Mouse (Mus musculus) gastrocnemius, adult 2 months (tissue): ENCODE data around the gene Ovol2. TPM values are rescaled to one million over a fixed set of nuclear protein-coding genes. Genes with fewer than 3 reads are reported as not detected.
"Not testable (repeated sequence)": the region's sequence is repeated elsewhere in the genome, so short reads cannot be mapped to it uniquely, and the experiment has no call there.

ENCODE experiments used
- DNase-seq: peaks from one replicate; pipeline ENCODE4 v3.0.0; 2022
- H3K27ac ChIP-seq: fragments of 200-600 bp; 2 replicates; pipeline ENCODE4 v1.8.1; 2022; ENCODE audit warnings: mild to moderate bottlenecking
- H3K4me3 ChIP-seq: fragments of 200-600 bp; 2 replicates; pipeline ENCODE4 v1.8.1; 2022; ENCODE audit warnings: mild to moderate bottlenecking, moderate library complexity
- CTCF ChIP-seq: fragments of 200-600 bp; IDR thresholded peaks from 2 replicates; pipeline ENCODE4 v1.8.1; 2022; ENCODE audit warnings: antibody characterized with exemption, mild to moderate bottlenecking, moderate library complexity
- intact Hi-C: fragments of 180-260 bp; cut with DNase I; formaldehyde crosslinking; loops from one replicate; pipeline ENCODE4 v1.15.1; 2025
- long read RNA-seq, 2 experiments: library from polyadenylated mRNA; stranded (forward); transcript quantifications; one replicate each; pipeline ENCODE4 v2.0.0; 2021
- total RNA-seq, 2 experiments: library from RNA; stranded (reverse); gene quantifications; 2 replicates each; pipeline ENCODE4 v1.2.3; 2021

Ovol2 gene
- not detected for total RNA-seq
- long read RNA-seq, experiment 1, result 0 reads
- long read RNA-seq, experiment 2, result 0 reads

DNA sequence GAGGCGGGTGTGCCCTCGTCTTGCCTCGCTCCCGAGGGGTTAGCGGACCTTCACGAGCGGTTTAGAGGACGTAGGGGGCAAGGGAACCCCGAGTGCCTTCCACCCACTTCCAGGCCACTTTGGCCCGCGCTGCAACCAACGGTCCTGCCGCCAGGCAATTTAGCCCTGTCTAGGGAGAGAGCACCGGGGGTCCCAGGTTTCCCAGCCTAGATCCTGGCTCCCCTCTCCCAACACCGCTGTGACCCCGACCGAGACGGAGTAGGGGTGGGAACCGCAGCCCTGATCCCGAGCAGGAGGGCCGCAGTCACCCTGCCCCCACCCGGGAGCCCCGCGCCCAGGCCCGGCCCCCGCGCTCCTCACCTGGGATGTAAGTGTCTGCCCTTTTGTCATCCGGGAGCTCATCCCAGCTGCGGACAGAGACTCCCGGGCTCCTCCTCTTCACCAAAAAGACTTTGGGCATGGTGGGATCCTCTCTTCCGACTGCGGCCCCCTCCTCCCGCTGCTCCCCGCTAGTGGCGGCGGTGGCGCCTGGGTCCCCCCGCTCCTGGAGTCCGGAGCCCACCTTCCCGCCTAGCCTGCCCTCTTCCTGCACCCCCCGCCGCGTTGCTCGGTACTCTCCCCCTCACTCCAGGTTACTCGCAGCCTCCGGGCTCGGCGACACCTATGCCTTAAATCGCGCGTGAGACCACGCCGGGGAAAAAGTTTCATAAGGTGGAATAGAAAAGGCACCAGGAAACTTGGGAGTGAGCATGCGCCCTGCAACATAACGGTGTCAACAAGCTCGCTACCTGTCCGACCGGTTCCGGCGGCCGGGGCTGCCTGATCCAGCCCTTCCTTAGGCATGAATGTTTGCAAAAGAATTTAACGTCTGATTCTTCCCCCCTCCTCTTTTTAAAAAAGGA is at the start of gene Ovol2:
Gene Ovol2 (minus strand): TSS at position 746 of the 902 bp plus-strand sequence.
- Histone ChIP-seq H3K4me3 (peak within 1 kb of the TSS; percentile 78), H3K27ac (no peak within 1 kb of the TSS)
- DNase-seq, result peak; percentile 21
- TF ChIP-seq CTCF, result no peak
- intact Hi-C loops, result no loop called here

DNA sequence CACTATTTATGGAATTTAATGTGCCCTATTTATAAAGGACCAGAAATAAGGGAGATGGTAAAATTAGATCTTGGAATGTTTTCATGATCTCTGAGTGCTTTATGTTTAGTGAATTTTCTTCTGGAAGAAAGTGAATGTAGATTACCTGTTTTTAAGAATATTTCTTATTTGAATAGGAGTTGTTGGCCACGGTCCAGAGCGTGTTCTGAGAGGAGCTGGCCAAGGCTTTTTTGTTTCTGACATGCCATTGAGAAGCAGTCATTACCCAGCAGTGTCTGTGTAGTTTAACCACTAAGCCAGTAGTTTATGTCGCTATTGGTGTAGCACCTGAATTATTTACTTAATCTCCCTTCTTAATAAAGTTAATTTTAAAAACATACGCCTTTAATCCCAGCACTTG is 49.8 kb upstream of the Ovol2 start:
- DNase-seq, result no peak
- intact Hi-C loops, result loop anchor here (10.0 kb wide), 1 partner anchor 213 kb away; the partner anchor contains the start of genes Dtd1 and Smim26
- Histone ChIP-seq H3K27ac (peak overlapping the region; percentile 50), H3K4me3 (no peak overlapping the region)
- no peak for TF ChIP-seq CTCF

DNA sequence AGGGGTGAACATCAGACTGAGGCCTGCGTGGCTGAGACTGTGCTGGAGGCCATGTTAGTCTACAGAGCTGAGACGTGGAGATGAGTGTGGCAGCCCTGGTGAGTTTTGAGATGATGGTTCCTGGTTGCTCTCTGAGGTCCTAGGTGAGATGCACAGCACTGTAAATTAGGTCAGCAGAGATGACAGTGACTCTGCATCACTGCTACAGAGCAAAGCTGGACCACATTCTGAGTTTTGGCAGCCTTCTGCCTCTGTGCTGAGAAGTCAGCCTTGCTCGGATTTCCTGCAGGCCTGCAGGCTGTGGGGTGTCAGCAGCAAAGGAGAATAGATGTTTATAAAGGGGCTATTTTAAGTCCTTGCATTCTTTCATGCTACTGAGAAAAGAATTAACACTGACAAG is 49.3 kb upstream of the Ovol2 start:
- Histone ChIP-seq H3K4me3 (no peak overlapping the region), H3K27ac (peak overlapping the region; percentile 50)
- intact Hi-C loops, result loop anchor here (10.0 kb wide), 1 partner anchor 214 kb away; the partner anchor contains the start of genes Dtd1 and Smim26
- DNase-seq, result no peak
- no peak for TF ChIP-seq CTCF

DNA sequence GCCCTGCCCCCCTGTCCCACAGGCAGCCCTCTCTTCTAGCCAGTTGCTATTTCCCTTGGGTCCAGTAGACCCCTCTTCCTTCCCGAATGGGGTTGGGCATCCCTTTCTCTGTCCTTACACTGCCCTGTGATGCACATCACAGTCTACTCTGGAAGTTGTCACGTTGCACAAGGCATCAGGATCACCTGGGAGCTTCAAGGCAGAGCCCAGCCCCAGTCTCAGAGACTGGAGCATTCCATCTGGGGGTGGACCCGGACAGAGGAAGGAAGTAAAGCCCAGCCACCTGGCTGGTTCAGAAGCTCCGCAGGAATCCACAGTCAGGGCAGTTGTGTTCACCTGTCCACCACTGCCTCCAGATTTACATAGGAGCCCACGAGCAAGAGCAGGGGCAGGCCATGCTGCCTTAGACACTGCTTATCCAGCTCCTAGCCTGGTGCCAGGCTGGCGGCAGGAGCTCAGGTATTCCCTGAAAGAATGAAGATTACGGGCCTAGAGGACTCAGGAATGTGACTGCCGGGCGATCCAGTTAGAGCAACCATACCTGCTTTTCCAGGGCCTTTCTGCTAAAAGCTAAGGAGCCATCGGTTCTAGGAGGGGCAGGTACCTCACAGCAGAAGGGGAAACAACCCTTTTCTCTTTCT is 43.2 kb upstream of the Ovol2 start:
- intact Hi-C loops, result loop anchor here (10.0 kb wide), 1 partner anchor 150 kb away; the partner anchor contains the start of genes Dzank1 and Polr3f
- H3K4me3 ChIP-seq, result no peak overlapping the region
- H3K27ac ChIP-seq, result no peak overlapping the region
- TF ChIP-seq CTCF, result no peak
- DNase-seq, result no peak

DNA sequence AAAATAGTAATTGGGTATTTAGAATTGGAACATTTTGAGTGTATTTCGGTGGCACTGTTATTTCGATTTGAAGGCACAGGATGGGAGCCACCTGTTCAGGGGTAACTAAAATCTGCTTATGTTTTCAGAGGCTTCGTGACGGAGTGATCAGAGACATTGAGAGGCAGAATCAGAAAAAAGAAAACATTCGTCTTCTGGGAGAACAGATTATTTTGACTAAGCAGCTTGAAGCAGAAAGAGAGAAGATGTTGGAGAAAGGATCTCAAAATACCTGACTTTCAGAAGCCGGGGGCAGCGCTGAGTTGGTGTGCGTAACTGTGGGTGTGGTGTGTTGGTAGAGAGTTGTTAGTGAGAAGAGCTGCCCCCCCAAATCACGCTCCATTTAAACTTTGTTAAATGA is 41.1 kb upstream of the Ovol2 start:
- intact Hi-C loops, result loop anchor here (5.0 to 10.0 kb wide), 2 partner anchors 39 to 152 kb away; partner anchors contain the start of genes Dzank1 and Polr3f
- Histone ChIP-seq H3K4me3 (no peak overlapping the region), H3K27ac (no peak overlapping the region)
- TF ChIP-seq CTCF, result no peak
- no peak for DNase-seq

DNA sequence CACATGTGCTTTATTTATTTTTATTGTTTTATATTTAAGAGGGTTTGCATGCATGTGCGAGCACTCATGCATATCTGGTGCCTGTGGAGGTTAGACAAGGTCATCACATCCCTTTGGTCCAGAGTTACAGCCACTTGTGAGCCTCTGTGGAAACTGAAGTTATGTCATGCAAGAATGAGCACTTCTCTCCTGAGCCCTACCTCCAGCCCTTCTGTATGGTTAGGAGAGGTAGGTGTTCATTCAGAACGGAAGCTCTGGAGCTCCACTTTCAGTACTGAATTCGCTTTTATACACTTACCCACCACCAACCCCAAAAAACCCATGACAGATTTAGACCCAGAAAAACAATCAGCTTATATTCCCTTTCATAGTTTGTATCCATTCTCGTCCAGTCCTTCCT is 39.6 kb upstream of the Ovol2 start:
- intact Hi-C loops, result loop anchor here (5.0 to 10.0 kb wide), 2 partner anchors 41 to 153 kb away; partner anchors contain the start of genes Dzank1 and Polr3f
- no peak overlapping the region for H3K4me3 ChIP-seq
- TF ChIP-seq CTCF, result no peak
- no peak overlapping the region for H3K27ac ChIP-seq
- DNase-seq, result no peak

DNA sequence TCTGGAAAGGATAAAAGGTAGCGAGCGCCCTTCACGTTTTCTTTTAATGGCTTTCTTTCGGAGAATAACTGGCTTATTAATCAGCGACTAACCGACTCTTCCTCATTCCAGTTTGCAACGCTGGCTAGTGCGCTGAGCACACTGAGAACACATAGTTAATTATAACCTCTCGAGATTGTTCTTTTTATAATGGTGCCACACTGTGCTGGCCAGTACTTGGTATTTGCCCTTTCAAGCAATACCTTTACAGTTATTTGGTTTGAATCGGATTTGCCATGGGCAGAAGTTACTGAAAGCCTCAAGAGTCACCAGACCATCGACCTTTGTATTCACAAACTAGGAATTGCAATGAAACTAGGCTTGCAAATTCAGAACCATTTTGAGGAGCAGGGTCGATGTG is 37.6 kb upstream of the Ovol2 start:
- Histone ChIP-seq H3K27ac (peak overlapping the region; percentile 95), H3K4me3 (peak overlapping the region; percentile 96)
- no peak for DNase-seq
- intact Hi-C loops, result loop anchor here (2.0 to 5.0 kb wide), 5 partner anchors 87 to 362 kb away; no protein-coding TSS in a partner anchor
- TF ChIP-seq CTCF, result no peak

DNA sequence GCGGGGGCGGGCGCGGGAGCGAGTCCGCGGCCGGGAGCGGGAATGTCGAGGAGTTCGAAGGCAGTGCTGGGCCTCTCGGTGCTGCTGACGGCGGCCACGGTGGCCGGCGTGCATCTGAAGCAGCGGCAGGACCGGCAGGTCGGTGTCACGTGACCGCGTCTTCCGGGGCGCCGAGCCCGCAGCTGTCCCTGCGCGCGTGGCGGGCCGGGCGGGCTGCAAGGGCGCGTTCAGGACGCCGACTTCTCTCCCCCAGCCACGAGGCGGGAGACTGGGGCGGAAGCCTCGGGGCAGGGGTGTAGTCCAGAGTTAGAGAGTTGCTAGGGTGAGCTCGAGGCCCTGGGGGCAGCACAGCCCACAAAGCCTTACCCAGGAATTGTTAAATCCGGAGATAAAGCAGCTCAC is 37.1 kb upstream of the Ovol2 start:
- DNase-seq, result no peak
- TF ChIP-seq CTCF, result no peak
- intact Hi-C loops, result loop anchor here (2.0 to 5.0 kb wide), 5 partner anchors 87 to 362 kb away; no protein-coding TSS in a partner anchor
- peak overlapping the region; percentile 95 for H3K27ac ChIP-seq
- peak overlapping the region; percentile 96 for H3K4me3 ChIP-seq

DNA sequence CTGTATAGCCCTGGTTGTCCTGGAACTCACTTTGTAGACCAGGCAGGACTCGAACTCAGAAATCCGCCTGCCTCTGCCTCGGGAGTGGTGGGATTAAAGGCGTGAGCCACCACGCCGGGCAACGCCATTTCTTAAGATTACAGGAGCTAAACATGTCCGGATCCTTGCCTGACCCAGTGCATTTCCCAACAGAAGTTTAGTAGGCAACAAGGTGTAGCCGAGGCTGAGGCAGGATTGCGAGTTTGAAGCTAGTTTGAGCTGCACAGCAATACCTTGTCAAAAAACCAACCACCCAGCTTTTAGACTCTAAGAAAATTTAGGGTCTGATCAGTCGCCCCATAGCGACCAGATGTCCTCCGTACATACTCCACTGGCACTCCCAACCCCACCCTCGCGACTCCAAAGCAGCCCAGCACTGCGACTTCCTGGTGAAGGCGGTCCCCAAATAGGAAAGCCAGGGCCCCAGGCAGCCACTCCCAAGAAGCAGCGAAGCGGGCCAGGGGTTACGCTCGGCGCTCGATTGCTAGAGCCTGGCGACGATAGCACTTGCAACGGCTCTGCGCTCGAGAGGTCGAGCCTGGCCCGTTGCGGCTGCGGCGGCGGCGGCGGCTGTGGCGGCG is 36.6 kb upstream of the Ovol2 start, which contains the start of the genes Kat14 and Pet117:
Gene Kat14 (plus strand): TSS at position 584 of the 620 bp plus-strand sequence.
Gene Pet117 (plus strand): TSS at position 597 of the 620 bp plus-strand sequence.
- TF ChIP-seq CTCF, result no peak
- Histone ChIP-seq H3K27ac (peak within 1 kb of the TSS; percentile 95), H3K4me3 (peak within 1 kb of the TSS; percentile 96)
- peak; percentile 97 for DNase-seq
- intact Hi-C loops, result loop anchor here (2.0 to 5.0 kb wide), 5 partner anchors 86 to 361 kb away; no protein-coding TSS in a partner anchor

DNA sequence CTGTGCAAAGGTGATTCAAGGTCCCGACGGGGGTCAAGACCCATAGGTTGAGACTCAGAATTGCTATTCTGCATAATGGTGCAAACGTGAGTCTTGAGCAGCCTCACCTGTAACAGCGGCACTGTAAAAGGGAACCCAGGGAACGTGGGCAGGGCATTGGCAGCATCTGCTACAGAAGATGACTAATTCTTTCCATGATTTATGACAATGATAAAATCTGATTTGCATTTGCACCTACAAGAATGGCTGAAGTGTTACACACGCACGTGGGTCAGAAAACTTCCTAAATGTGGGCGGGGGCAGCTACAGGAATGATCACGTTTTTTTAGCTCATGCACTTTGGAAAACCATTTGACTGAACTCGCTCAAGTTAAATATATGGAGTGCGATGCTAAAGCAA is 20.9 kb upstream of the Ovol2 start:
- TF ChIP-seq CTCF, result no peak
- no peak for DNase-seq
- Histone ChIP-seq H3K4me3 (no peak overlapping the region), H3K27ac (no peak overlapping the region)
- intact Hi-C loops, result no loop called here

DNA sequence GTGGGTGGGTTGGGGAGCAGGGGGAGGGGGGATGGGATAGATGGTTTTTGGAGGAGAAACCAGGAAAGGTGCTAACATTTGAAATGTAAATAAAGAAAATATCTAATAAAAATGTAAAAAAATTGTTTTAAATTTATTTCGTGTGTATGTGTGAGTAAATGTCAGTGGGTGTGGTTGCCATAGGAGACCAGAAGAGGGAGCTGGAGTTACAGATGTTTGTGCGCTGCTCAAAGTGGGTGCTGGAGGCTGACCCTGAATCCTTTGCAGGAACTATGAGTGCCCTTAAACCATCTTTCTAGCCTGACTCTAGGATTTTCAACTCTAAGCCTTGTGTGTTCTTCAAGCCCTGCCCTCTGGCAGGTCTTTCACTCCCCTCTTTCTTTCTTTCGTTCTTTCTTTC is 16.6 kb upstream of the Ovol2 start:
- TF ChIP-seq CTCF, result peak; percentile 59
- Histone ChIP-seq H3K4me3 (no peak overlapping the region), H3K27ac (no peak overlapping the region)
- intact Hi-C loops, result loop anchor here (2.0 kb wide), 1 partner anchor 104 kb away; no protein-coding TSS in a partner anchor
- DNase-seq, result no peak

DNA sequence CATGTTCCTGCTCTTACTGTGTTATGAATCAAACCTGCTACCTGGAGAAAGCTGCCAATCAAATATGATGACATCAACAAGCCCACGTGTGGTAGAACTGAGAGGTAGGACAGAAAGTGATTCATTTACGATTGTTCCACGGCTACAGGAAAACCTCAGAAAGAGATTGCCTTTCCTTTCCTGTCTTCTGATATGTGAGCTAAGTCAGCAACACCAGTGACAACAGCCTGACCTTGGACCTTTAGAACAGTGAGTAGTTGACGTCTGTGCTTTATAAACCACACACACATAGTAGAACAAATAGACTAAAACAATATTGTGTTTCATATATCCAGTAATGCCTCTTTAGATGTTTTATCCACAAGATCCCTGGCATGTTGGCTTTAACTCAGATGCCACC is 11.2 kb upstream of the Ovol2 start:
- no peak for DNase-seq
- intact Hi-C loops, result no loop called here
- H3K27ac ChIP-seq, result no peak overlapping the region
- no peak for TF ChIP-seq CTCF
- H3K4me3 ChIP-seq, result no peak overlapping the region

DNA sequence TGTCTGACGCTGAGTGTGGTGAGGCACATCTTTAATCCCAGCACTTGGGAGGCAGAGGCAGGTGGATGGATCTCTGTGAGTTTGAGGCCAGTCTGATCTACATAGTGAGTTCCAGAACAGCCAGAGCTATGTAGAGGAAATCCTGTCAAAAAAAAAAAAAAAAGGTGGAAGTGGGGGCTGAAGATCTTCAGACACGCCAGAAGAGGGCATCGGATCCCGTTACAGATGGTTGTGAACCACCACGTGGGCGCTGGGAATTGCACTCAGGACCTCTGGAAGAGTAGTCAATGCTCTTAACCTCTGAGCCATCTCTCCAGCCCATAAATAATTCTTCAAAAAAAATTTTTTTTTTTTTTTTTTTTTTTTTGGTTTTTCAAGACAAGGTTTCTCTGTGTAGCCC is 6.2 kb upstream of the Ovol2 start:
- H3K27ac ChIP-seq, DNase-seq, intact Hi-C loops, H3K4me3 ChIP-seq: not testable (repeated sequence)
